Mouse (Mus musculus): ENCODE data around the gene Lgals4. TPM values are rescaled to one million over a fixed set of nuclear protein-coding genes. Genes with fewer than 3 reads are reported as not detected.

Gene Lgals4
- polyA plus RNA-seq, 2 experiments, result 0.98 to 2.3 TPM

DNA sequence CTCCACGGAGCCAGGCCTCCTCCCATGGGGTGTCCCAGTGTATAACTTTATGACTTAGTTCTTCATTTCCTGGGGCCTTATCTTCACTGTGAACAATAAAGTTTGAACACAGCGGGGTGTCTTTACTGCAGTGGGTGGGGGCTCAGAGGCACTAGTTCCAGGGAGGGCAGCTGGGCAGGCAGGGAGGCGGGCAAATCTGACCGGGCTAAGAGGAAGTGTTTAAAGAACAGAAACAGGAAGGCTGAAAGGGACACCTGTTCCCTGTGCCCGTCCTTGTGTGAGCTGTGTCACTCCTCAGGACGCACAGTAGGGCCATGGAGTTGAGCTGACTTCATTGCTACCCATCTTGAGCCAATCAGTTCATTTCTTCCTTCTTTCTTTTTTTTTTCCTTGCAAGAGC lies 1.5 kb upstream of the Lgals4 start:
- Histone ChIP-seq H3K4me1 (replicated peaks; ENCODE audit: control insufficient read depth in 2 of 2, insufficient read depth in 2 of 2, low read length in 1 of 2) (peaks cover 9 to 15% of the 10 kb centered on the region in 2 experiments), H3K36me3 (replicated peaks; ENCODE audit: control insufficient read depth, insufficient read depth, low read depth) (peaks cover 6% of the 10 kb centered on the region; the same call in 1 of the 2 replicates), H3K27me3 (ENCODE audit: control insufficient read depth, insufficient read depth, low read length) (no peaks in the 10 kb centered on the region), H3K9me3 (ENCODE audit: control insufficient read depth, low read length) (no peaks in the 10 kb centered on the region), H3K4me2 (ENCODE audit: low read depth) (no peak overlapping the region), H3K9ac (replicated peaks) (no peak overlapping the region), H3K4me3 (ENCODE audit: insufficient read depth in 1 of 2, low read depth in 2 of 2, low read length in 2 of 2) (no peak overlapping the region), H3K27ac (no peak overlapping the region)
- TF ChIP-seq CTCF (IDR thresholded peaks at IDR 0.05; ENCODE audit: low read depth) (no peak), EP300 (IDR thresholded peaks at IDR 0.05; ENCODE audit: low read depth) (no peak)
- no peak for ATAC-seq (ENCODE audit: insufficient read depth)
- 45% methylated on average over 6 of the region's 6 CpGs for WGBS (ENCODE audit: insufficient replicate concordance)
- no peak for DNase-seq (ENCODE audit: low read depth in 3 of 3, low spot score in 3 of 3)

- Histone ChIP-seq H3K27ac (no peak overlapping the region), H3K4me3 (ENCODE audit: insufficient read depth in 1 of 2, low read depth in 2 of 2, low read length in 2 of 2) (no peak overlapping the region), H3K9me3 (ENCODE audit: control insufficient read depth, low read length) (no peaks in the 10 kb centered on the region), H3K27me3 (ENCODE audit: control insufficient read depth, insufficient read depth, low read length) (no peaks in the 10 kb centered on the region), H3K9ac (replicated peaks) (no peak overlapping the region), H3K4me2 (ENCODE audit: low read depth) (no peak overlapping the region), H3K36me3 (replicated peaks; ENCODE audit: control insufficient read depth, insufficient read depth, low read depth) (no peaks in the 10 kb centered on the region), H3K4me1 (replicated peaks; ENCODE audit: control insufficient read depth in 2 of 2, insufficient read depth in 2 of 2, low read length in 1 of 2) (peaks cover 0 to 6% of the 10 kb centered on the region in 2 experiments; a peak in 3 of 4 replicates)
- no peak for ATAC-seq (ENCODE audit: insufficient read depth)
- WGBS (ENCODE audit: insufficient replicate concordance), result 68% methylated on average over 5 of the region's 5 CpGs
- TF ChIP-seq EP300 (IDR thresholded peaks at IDR 0.05; ENCODE audit: low read depth), result no peak
- TF ChIP-seq CTCF (IDR thresholded peaks at IDR 0.05; ENCODE audit: low read depth), result no peak
- DNase-seq (ENCODE audit: low read depth in 3 of 3, low spot score in 3 of 3), result no peak
Measured at GRCm38 (mm10) chr7:28836936-28837335, 3.3 kb downstream of the Lgals4 start.

GRCm38 (mm10) chr7:28838331-28838730 lies 4.7 kb downstream of the Lgals4 start:
- Histone ChIP-seq H3K4me1 (replicated peaks; ENCODE audit: control insufficient read depth in 2 of 2, insufficient read depth in 2 of 2, low read length in 1 of 2) (peaks cover 0 to 1% of the 10 kb centered on the region in 2 experiments; a peak in 2 of 4 replicates), H3K36me3 (replicated peaks; ENCODE audit: control insufficient read depth, insufficient read depth, low read depth) (no peaks in the 10 kb centered on the region), H3K9me3 (ENCODE audit: control insufficient read depth, low read length) (no peaks in the 10 kb centered on the region), H3K27me3 (ENCODE audit: control insufficient read depth, insufficient read depth, low read length) (no peaks in the 10 kb centered on the region), H3K4me2 (ENCODE audit: low read depth) (no peak overlapping the region), H3K4me3 (ENCODE audit: insufficient read depth in 1 of 2, low read depth in 2 of 2, low read length in 2 of 2) (no peak overlapping the region), H3K9ac (replicated peaks) (no peak overlapping the region), H3K27ac (no peak overlapping the region)
- TF ChIP-seq EP300 (IDR thresholded peaks at IDR 0.05; ENCODE audit: low read depth), result no peak
- TF ChIP-seq CTCF (IDR thresholded peaks at IDR 0.05; ENCODE audit: low read depth), result no peak
- 66% methylated on average over 9 of the region's 9 CpGs for WGBS (ENCODE audit: insufficient replicate concordance)
- ATAC-seq (ENCODE audit: insufficient read depth) (no peak), DNase-seq (ENCODE audit: low read depth in 3 of 3, low spot score in 3 of 3) (no peak)

- H3K9me3 ChIP-seq (ENCODE audit: control insufficient read depth, low read length), result no peaks in the 10 kb centered on the region
- no peaks in the 10 kb centered on the region for H3K36me3 ChIP-seq (replicated peaks; ENCODE audit: control insufficient read depth, insufficient read depth, low read depth)
- DNase-seq (ENCODE audit: low read depth in 3 of 3, low spot score in 3 of 3) (no peak), ATAC-seq (ENCODE audit: insufficient read depth) (no peak)
- no peaks in the 10 kb centered on the region for H3K4me1 ChIP-seq (replicated peaks; ENCODE audit: control insufficient read depth in 2 of 2, insufficient read depth in 2 of 2, low read length in 1 of 2)
- no peaks in the 10 kb centered on the region for H3K27me3 ChIP-seq (ENCODE audit: control insufficient read depth, insufficient read depth, low read length)
- WGBS (ENCODE audit: insufficient replicate concordance), result 61% methylated on average over 1 of the region's 1 CpGs
- H3K4me2 ChIP-seq (ENCODE audit: low read depth), result no peak overlapping the region
- H3K27ac ChIP-seq, result no peak overlapping the region
- TF ChIP-seq EP300 (IDR thresholded peaks at IDR 0.05; ENCODE audit: low read depth), result no peak
- TF ChIP-seq CTCF (IDR thresholded peaks at IDR 0.05; ENCODE audit: low read depth), result no peak
- H3K4me3 ChIP-seq (ENCODE audit: insufficient read depth in 1 of 2, low read depth in 2 of 2, low read length in 2 of 2), result no peak overlapping the region
- no peak overlapping the region for H3K9ac ChIP-seq (replicated peaks)
Measured at GRCm38 (mm10) chr7:28847273-28847672, 13.6 kb downstream of the Lgals4 start.

- WGBS (ENCODE audit: insufficient replicate concordance), result 33% methylated on average over 1 of the region's 1 CpGs
Measured at GRCm38 (mm10) chr7:28849700-28850236, 16.1 kb downstream of the Lgals4 start.

More at GRCm38 (mm10) chr7:28849700-28850236, 16.1 kb downstream of the Lgals4 start:
- no peak for DNase-seq (ENCODE audit: low read depth in 3 of 3, low spot score in 3 of 3)
- Histone ChIP-seq H3K9ac (replicated peaks) (no peak overlapping the region), H3K27ac (no peak overlapping the region), H3K27me3 (ENCODE audit: control insufficient read depth, insufficient read depth, low read length) (no peaks in the 10 kb centered on the region), H3K36me3 (replicated peaks; ENCODE audit: control insufficient read depth, insufficient read depth, low read depth) (no peaks in the 10 kb centered on the region), H3K4me2 (ENCODE audit: low read depth) (no peak overlapping the region), H3K4me3 (ENCODE audit: insufficient read depth in 1 of 2, low read depth in 2 of 2, low read length in 2 of 2) (no peak overlapping the region), H3K9me3 (ENCODE audit: control insufficient read depth, low read length) (no peaks in the 10 kb centered on the region), H3K4me1 (replicated peaks; ENCODE audit: control insufficient read depth in 2 of 2, insufficient read depth in 2 of 2, low read length in 1 of 2) (no peaks in the 10 kb centered on the region)
- ATAC-seq (ENCODE audit: insufficient read depth), result no peak
- TF ChIP-seq EP300 (IDR thresholded peaks at IDR 0.05; ENCODE audit: low read depth) (no peak), CTCF (IDR thresholded peaks at IDR 0.05; ENCODE audit: low read depth) (no peak)

Measured in liver, embryonic 14.5 days (tissue).